Mouse (Mus musculus) kidney, adult 2 months (tissue): ENCODE data around the gene Dppa4. TPM values are rescaled to one million over a fixed set of nuclear protein-coding genes. Genes with fewer than 3 reads are reported as not detected.

Experiments
- DNase-seq: peaks from one replicate; pipeline ENCODE4 v3.0.0; 2021
- H3K27ac ChIP-seq: fragments of 200-500 bp; 2 replicates; pipeline ENCODE4 v1.5.1; 2012; ENCODE audit warnings: low read depth, low read length, control low read depth, inconsistent platforms; ENCODE audit not compliant: insufficient read depth
- H3K27me3 ChIP-seq: fragments of 200-500 bp; replicated peaks from 2 replicates; pipeline ENCODE4 v1.6.1; 2012; ENCODE audit warnings: mild to moderate bottlenecking, moderate library complexity, low read length, inconsistent platforms; ENCODE audit not compliant: control insufficient read depth, insufficient read depth
- H3K36me3 ChIP-seq: fragments of 200-500 bp; 2 replicates; pipeline ENCODE4 v1.6.1; 2012; ENCODE audit warnings: mild to moderate bottlenecking, moderate library complexity, low read length, inconsistent platforms; ENCODE audit not compliant: control insufficient read depth, insufficient read depth
- H3K4me1 ChIP-seq: fragments of 200-500 bp; 2 replicates; pipeline ENCODE4 v1.6.1; 2011; ENCODE audit warnings: low read length; ENCODE audit not compliant: control insufficient read depth, insufficient read depth
- H3K4me3 ChIP-seq: fragments of 200-500 bp; 2 replicates; pipeline ENCODE4 v1.5.1; 2011; ENCODE audit warnings: mild to moderate bottlenecking, low read depth, low read length, control low read depth; ENCODE audit not compliant: insufficient read depth
- CTCF ChIP-seq: fragments of 200-500 bp; conservative IDR thresholded peaks from 2 replicates; pipeline ENCODE4 v1.5.1; 2011; ENCODE audit warnings: low read depth, mild to moderate bottlenecking, control low read depth, low read length, moderate library complexity, mixed read lengths; ENCODE audit not compliant: insufficient read depth, insufficient read length
- POLR2A ChIP-seq: fragments of 200-500 bp; IDR thresholded peaks from one replicate; pipeline ENCODE4 v1.6.1; 2011; ENCODE audit warnings: low read depth, low read length, control low read depth
- WGBS: fragments of 180-500 bp; shearing (Covaris S2); methylation state at CpG from one replicate; pipeline ENCODE4 v1.1.7; 2018; 5-methylcytosine and 5-hydroxymethylcytosine counted together
- polyA plus RNA-seq: library from polyadenylated mRNA; depleted of rRNA; stranded (reverse); fragments of >200 nt; gene quantifications from 2 replicates; pipeline ENCODE4 v1.2.3, GENCODE M21; 2012

Dppa4 gene
- polyA plus RNA-seq, 1 experiment = not detected

DNA sequence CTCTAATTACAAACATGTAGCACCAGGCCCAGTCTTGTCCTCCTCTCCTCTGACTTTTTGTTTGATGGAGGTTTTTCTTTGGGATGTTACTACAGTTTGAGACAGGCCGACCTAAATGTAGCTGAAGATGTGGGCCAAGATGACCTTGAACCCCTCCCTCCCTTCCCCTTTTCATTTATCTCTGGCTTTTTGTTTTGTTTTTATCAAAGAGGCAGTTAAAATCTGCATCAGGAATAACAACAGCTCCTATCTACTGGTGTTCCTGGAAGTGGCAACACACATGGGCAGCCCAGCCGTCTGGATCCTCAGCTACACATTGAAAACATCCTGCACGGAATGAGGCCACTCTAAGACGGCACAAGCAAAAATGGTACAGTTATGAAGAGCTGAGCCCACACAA lies 17.7 kb upstream of the Dppa4 start:
- H3K27me3 ChIP-seq = no peaks in the 10 kb centered on the region
- no peak overlapping the region for H3K27ac ChIP-seq
- H3K4me3 ChIP-seq = no peak overlapping the region
- 81% methylated on average over 4 of the region's 4 CpGs for whole genome bisulfite sequencing
- no peak for DNase-seq
- TF ChIP-seq POLR2A (no peak), CTCF (no peak)
- no peaks in the 10 kb centered on the region for H3K36me3 ChIP-seq
- no peaks in the 10 kb centered on the region for H3K4me1 ChIP-seq

DNA sequence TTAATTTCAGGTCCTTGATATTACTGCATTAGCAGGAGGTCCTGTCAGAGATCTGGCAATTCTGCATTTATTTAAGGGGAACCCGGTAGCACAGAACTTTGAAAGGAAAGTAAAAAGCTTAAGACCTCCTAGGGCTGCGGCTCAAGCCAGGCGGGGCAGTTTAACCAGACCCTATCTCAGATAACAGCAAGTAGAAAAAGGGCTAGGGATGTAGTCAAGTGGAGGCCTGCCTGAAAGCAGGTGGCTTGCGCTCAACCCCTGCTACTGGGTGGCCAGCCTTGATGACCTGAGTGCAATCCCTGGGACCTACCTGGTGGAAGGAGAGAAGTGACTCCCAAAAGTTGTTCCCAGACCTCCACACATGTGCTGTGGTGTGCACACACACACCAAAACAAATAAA lies 6.6 kb upstream of the Dppa4 start:
- Histone ChIP-seq H3K27ac (no peak overlapping the region), H3K36me3 (no peaks in the 10 kb centered on the region), H3K4me1 (no peaks in the 10 kb centered on the region), H3K27me3 (no peaks in the 10 kb centered on the region), H3K4me3 (no peak overlapping the region)
- TF ChIP-seq CTCF = no peak
- no peak for TF ChIP-seq POLR2A
- DNase-seq = no peak
- 88% methylated on average over 4 of the region's 4 CpGs for WGBS

DNA sequence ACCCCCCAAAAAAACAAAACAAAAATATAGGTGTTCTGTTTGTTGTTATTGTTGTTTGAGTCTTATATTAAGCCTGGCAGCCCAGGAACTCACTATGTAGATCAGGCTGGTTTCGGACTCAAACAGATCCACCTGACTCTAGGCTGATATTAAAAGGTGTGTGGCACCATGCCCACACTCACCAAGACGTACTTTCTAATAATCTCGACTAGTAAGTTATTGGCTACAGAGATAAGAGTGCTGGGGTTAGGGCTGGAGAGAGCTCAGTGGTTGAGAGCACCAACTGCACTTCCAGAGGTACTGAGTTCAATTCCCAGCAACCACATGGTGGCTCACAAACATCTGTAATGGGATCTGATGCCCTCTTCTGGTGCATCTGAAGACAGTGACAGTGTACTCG lies 2.6 kb upstream of the Dppa4 start:
- Histone ChIP-seq H3K27me3 (no peaks in the 10 kb centered on the region), H3K27ac (no peak overlapping the region), H3K4me3 (no peak overlapping the region), H3K4me1 (no peaks in the 10 kb centered on the region), H3K36me3 (no peaks in the 10 kb centered on the region)
- WGBS = 93% methylated on average over 4 of the region's 4 CpGs
- no peak for TF ChIP-seq POLR2A
- TF ChIP-seq CTCF = no peak
- no peak for DNase-seq

DNA sequence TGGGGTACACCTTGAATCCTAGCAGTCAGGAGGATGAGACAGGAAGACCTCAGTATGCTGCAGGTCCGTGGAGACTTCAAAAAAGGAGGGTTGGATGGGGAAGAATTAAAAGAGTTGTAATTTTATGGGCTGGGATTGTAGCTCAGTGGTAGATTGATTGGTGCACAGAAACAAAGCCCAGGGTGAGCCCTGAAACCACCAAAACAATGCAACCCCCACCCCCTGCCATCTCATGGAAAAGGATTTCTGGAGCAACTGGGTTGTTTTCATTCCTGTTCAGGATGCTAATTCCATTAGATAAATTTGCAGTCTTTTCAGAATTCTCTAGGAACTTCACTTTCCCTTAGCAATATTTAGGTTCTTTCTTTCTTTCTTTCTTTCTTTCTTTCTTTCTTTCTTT lies 732 bp upstream of the Dppa4 start:
- Histone ChIP-seq H3K4me1 (no peaks in the 10 kb centered on the region), H3K27me3 (no peaks in the 10 kb centered on the region), H3K27ac (no peak overlapping the region), H3K36me3 (no peaks in the 10 kb centered on the region), H3K4me3 (no peak overlapping the region)
- DNase-seq = no peak
- TF ChIP-seq CTCF = no peak
- no peak for TF ChIP-seq POLR2A
- whole genome bisulfite sequencing = 62% methylated on average over 1 of the region's 1 CpGs

DNA sequence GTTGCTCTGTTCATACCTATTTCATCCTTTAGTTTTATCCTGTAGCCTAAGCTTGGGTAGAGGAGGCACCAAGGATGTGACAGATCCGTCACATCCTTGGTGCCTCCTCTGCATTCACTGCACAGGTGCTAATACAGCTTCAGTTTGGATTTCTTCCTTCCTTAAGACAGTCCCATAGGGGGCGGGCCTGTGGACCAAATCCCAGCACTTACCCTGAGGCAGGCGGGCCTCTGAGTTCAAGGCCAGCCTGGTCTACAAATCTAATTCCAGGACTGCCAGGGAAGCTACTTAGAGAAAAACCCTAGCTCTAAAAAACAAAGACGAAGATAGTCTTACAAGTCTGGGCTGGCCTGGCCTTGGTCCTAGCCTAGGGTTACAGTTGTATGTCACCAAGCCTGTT lies 2.0 kb downstream of the Dppa4 start:
- Histone ChIP-seq H3K36me3 (no peaks in the 10 kb centered on the region), H3K27me3 (no peaks in the 10 kb centered on the region), H3K4me1 (no peaks in the 10 kb centered on the region), H3K4me3 (no peak overlapping the region), H3K27ac (no peak overlapping the region)
- 93% methylated on average over 4 of the region's 4 CpGs for WGBS
- no peak for TF ChIP-seq POLR2A
- no peak for TF ChIP-seq CTCF
- no peak for DNase-seq

DNA sequence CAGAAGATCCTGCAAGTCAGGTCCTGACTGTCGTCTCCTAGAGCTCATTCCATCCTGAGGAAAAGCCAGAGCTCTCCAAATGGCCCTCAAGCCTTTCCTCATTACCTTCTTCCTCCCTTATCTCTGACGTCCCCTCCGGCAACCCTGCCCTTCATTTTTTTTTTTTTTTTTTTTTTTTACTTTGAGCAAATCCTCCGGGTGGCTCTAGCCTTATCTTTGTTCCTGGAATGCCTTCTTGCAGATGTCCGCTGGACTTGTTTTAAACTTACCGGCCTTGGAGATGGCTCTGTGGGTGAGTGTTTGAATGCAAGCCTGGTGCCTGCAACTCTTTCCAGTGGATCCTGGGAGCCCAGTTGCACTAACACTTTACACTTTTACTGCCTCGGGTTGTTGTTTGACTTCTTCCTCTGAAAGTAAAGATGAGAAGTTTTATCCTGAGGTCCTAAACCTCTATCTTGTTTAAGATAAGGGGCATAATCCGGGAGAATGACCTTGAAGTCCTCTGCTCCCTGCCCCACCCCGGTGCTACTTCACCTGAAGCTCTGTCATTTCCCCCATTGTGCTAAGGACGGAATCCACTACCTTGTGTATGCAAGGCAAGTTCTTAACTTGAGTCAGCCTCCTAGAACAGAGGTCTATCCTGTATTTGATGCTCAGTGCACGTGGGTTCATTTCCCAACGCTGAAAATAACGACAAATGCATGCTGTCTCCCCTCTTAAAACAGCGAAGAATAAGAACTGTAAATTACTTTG lies 14.0 kb downstream of the Dppa4 start:
- Histone ChIP-seq H3K4me3 (no peak overlapping the region), H3K27me3 (no peaks in the 10 kb centered on the region), H3K36me3 (no peaks in the 10 kb centered on the region), H3K4me1 (no peaks in the 10 kb centered on the region), H3K27ac (no peak overlapping the region)
- 71% methylated on average over 14 of the region's 14 CpGs for WGBS
- DNase-seq = no peak
- TF ChIP-seq POLR2A (no peak), CTCF (no peak)

DNA sequence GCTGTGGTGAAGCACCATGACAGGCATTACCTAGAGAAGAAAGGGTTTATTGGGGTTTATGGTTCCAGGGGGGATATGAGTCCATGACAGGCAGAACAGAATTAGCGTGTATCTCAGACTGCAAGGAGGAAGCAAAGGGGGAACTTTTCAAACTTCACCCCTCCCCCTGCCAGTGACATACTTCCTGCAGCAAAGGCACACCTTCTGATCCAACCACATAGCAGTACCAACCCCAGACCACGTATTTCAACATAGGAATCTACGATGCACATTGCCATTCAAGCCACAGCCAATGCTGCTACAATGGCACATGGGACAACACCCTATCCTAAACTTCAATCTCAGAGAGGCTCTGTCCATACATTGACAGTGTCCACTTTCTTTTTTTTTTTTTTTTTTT lies 16.4 kb downstream of the Dppa4 start:
- H3K4me1 ChIP-seq = no peaks in the 10 kb centered on the region
- H3K36me3 ChIP-seq = no peaks in the 10 kb centered on the region
- DNase-seq = no peak
- no peak overlapping the region for H3K4me3 ChIP-seq
- 75% methylated on average over 3 of the region's 3 CpGs for WGBS
- no peak for TF ChIP-seq CTCF
- H3K27ac ChIP-seq = no peak overlapping the region
- H3K27me3 ChIP-seq = no peaks in the 10 kb centered on the region
